Mouse (Mus musculus): ENCODE measurements around the gene Klk1. TPM values are rescaled to one million over a fixed set of nuclear protein-coding genes. Genes with fewer than 3 reads are reported as not detected.

Gene Klk1
- polyA plus RNA-seq, 1 experiment from 2014 or later: not detected

GRCm38 (mm10) chr7:44260410-44260809 lies 35.2 kb downstream of the Klk1 start:
- H3K27ac ChIP-seq: no peak overlapping the region
- WGBS: 74% methylated on average over 6 of the region's 6 CpGs
- H3K4me1 ChIP-seq: peaks cover 6% of the 10 kb centered on the region; the same call in 1 of the 2 replicates
- H3K9ac ChIP-seq: no peak overlapping the region
- ATAC-seq: no peak
- peaks cover 4% of the 10 kb centered on the region; the same call in 1 of the 2 replicates for H3K27me3 ChIP-seq
- H3K4me2 ChIP-seq: no peak overlapping the region
- no peaks in the 10 kb centered on the region for H3K9me3 ChIP-seq (replicated peaks)
- H3K4me3 ChIP-seq: no peak overlapping the region
- 0 out of 2 replicates have a peak, but pooled peaks cover under 1% of the 10 kb centered on the region for H3K36me3 ChIP-seq (ENCODE audit: poor library complexity, severe bottlenecking)

GRCm38 (mm10) chr7:44261147-44261546 lies 36.0 kb downstream of the Klk1 start, which contains the start of gene Gm15517:
Gene Gm15517, plus strand, starts transcription at chr7:44261447.
- H3K4me1 ChIP-seq: peaks cover 6% of the 10 kb centered on the region; the same call in 1 of the 2 replicates
- H3K4me2 ChIP-seq: no peak within 1 kb of the TSS
- no peaks in the 10 kb centered on the region for H3K36me3 ChIP-seq (ENCODE audit: poor library complexity, severe bottlenecking)
- H3K27ac ChIP-seq: no peak within 1 kb of the TSS
- no peaks in the 10 kb centered on the region for H3K9me3 ChIP-seq (replicated peaks)
- no peak within 1 kb of the TSS for H3K4me3 ChIP-seq
- H3K9ac ChIP-seq: no peak within 1 kb of the TSS
- no peak for ATAC-seq
- WGBS: 58% methylated on average over 5 of the region's 5 CpGs
- peaks cover 4% of the 10 kb centered on the region; the same call in 1 of the 2 replicates for H3K27me3 ChIP-seq

GRCm38 (mm10) chr7:44262791-44263643 lies 37.9 kb downstream of the Klk1 start:
- H3K4me3 ChIP-seq: peak overlapping the region; percentile 31
- H3K27me3 ChIP-seq: peaks cover 4% of the 10 kb centered on the region; the same call in 1 of the 2 replicates
- H3K4me2 ChIP-seq: peak overlapping the region; percentile 58
- peak overlapping the region; percentile 45 for H3K9ac ChIP-seq
- H3K27ac ChIP-seq: no peak overlapping the region
- H3K4me1 ChIP-seq: peaks cover 6% of the 10 kb centered on the region; the same call in 1 of the 2 replicates
- WGBS: 1% methylated on average over 34 of the region's 34 CpGs
- no peaks in the 10 kb centered on the region for H3K36me3 ChIP-seq (ENCODE audit: poor library complexity, severe bottlenecking)
- H3K9me3 ChIP-seq (replicated peaks): no peaks in the 10 kb centered on the region
- ATAC-seq: peak; percentile 82

GRCm38 (mm10) chr7:44268117-44268516 lies 43.0 kb downstream of the Klk1 start:
- Histone ChIP-seq H3K4me1 (peaks cover 3% of the 10 kb centered on the region; the same call in 1 of the 2 replicates), H3K9ac (no peak overlapping the region), H3K4me2 (no peak overlapping the region), H3K9me3 (replicated peaks) (no peaks in the 10 kb centered on the region), H3K27ac (no peak overlapping the region), H3K4me3 (no peak overlapping the region), H3K27me3 (peaks cover 4% of the 10 kb centered on the region; the same call in 1 of the 2 replicates), H3K36me3 (ENCODE audit: poor library complexity, severe bottlenecking) (no peaks in the 10 kb centered on the region)
- no peak for ATAC-seq
- WGBS: 81% methylated on average over 11 of the region's 11 CpGs

DNA sequence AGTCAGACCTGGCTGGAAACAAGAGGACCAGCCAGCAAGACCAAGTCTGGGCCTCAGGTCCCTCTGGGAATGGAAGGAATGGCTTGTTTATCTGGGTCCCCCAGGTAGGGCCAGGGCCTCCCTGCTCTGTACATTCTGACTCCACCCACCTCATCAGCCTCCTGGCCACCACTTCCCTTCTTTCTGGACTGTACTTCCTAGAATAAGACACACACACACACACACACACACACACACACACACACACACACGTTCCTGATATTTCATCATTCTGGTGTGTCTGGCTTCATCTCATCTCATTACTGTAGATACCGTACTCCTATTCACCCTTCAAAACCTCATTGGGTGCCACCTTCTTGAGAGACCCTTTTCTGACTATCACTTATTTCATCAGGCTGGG lies 44.2 kb downstream of the Klk1 start:
- Histone ChIP-seq H3K36me3 (ENCODE audit: poor library complexity, severe bottlenecking) (no peaks in the 10 kb centered on the region), H3K9ac (no peak overlapping the region), H3K4me2 (no peak overlapping the region), H3K4me1 (no peaks in the 10 kb centered on the region), H3K9me3 (replicated peaks) (no peaks in the 10 kb centered on the region), H3K4me3 (no peak overlapping the region), H3K27me3 (peaks cover 10% of the 10 kb centered on the region; the same call in 1 of the 2 replicates), H3K27ac (no peak overlapping the region)
- no peak for ATAC-seq
- 90% methylated on average over 2 of the region's 2 CpGs for WGBS

DNA sequence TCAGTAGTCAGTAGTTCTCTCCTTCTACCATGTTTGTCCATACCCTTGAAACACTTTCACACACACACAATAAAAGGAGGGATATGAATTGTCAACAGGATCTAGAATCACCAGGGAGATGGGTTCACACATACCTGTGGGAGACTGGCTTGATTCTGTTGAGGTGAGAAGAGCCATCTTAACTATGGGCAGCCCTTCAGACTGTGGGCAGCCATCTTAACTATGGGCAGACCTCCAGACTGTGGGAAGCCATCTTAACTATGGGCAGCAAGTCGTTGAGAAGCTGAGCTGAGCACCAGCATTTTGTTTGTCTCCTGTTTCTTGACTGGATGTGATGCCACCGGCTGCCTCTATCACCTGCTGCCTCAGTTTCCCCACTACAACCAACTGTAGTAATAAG lies 46.1 kb downstream of the Klk1 start:
- Histone ChIP-seq H3K9me3 (replicated peaks) (no peaks in the 10 kb centered on the region), H3K27ac (no peak overlapping the region), H3K4me2 (no peak overlapping the region), H3K36me3 (ENCODE audit: poor library complexity, severe bottlenecking) (no peaks in the 10 kb centered on the region), H3K4me1 (no peaks in the 10 kb centered on the region), H3K9ac (no peak overlapping the region), H3K4me3 (no peak overlapping the region), H3K27me3 (peaks cover 13% of the 10 kb centered on the region; the same call in 1 of the 2 replicates)
- WGBS: 77% methylated on average over 2 of the region's 2 CpGs
- 0 out of 2 replicates have a peak, but pooled peaks have one; percentile 36 for ATAC-seq

DNA sequence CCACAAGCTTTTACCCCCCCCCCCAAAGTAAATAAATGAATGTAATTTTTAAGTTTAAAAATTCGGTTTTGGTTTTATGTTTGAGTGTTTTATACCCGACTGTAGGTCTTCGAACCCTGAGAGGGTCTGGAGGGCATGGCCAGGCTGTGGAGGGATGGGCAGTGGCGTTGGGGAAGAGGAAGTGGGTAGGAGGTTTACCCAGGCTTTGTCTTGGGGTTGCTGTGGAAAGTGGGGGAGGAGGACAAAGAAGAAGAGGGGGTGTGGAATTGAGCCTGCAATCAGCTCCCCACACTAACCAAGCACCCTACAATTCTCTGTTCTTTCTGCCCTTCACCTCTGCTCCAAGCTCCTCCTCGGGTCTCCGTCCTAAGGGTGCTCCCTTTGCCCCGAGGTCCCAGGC lies 47.4 kb downstream of the Klk1 start:
- Histone ChIP-seq H3K4me3 (no peak overlapping the region), H3K4me2 (no peak overlapping the region), H3K36me3 (ENCODE audit: poor library complexity, severe bottlenecking) (no peaks in the 10 kb centered on the region), H3K4me1 (no peaks in the 10 kb centered on the region), H3K27me3 (peaks cover 13% of the 10 kb centered on the region; the same call in 1 of the 2 replicates), H3K27ac (no peak overlapping the region), H3K9ac (no peak overlapping the region), H3K9me3 (replicated peaks) (no peaks in the 10 kb centered on the region)
- WGBS: 89% methylated on average over 7 of the region's 7 CpGs
- no peak for ATAC-seq

GRCm38 (mm10) chr7:44273446-44273845 lies 48.3 kb downstream of the Klk1 start:
- ATAC-seq: no peak
- H3K36me3 ChIP-seq (ENCODE audit: poor library complexity, severe bottlenecking): no peaks in the 10 kb centered on the region
- H3K4me1 ChIP-seq: no peaks in the 10 kb centered on the region
- H3K9ac ChIP-seq: no peak overlapping the region
- H3K9me3 ChIP-seq (replicated peaks): no peaks in the 10 kb centered on the region
- no peak overlapping the region for H3K4me2 ChIP-seq
- no peak overlapping the region for H3K27ac ChIP-seq
- no peak overlapping the region for H3K4me3 ChIP-seq
- H3K27me3 ChIP-seq: peaks cover 10% of the 10 kb centered on the region; the same call in 1 of the 2 replicates
- 57% methylated on average over 7 of the region's 7 CpGs for WGBS

DNA sequence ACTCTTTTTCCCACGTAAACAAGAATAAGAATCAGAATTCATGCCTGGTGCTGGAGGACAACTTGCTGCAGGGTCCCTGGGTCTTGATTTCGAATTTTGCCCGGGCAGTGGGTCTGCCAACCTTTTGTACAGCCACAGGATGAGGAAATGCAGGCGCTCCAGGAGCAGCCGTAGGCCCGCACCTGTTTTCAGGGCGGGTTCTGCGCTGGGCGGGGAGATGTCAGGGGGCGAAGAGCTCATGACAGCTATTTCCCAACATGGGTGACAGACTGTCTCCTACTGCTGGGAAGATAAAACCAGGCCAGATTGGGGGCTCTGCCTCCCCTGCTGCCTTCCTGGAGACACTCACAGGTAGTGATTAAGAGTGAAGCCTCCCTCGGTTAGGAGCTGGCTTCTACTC lies 48.9 kb downstream of the Klk1 start:
- peaks cover 10% of the 10 kb centered on the region; the same call in 1 of the 2 replicates for H3K27me3 ChIP-seq
- no peaks in the 10 kb centered on the region for H3K4me1 ChIP-seq
- no peak for ATAC-seq
- H3K27ac ChIP-seq: no peak overlapping the region
- H3K9me3 ChIP-seq (replicated peaks): no peaks in the 10 kb centered on the region
- no peak overlapping the region for H3K4me3 ChIP-seq
- H3K9ac ChIP-seq: no peak overlapping the region
- 32% methylated on average over 11 of the region's 11 CpGs for WGBS
- no peaks in the 10 kb centered on the region for H3K36me3 ChIP-seq (ENCODE audit: poor library complexity, severe bottlenecking)
- no peak overlapping the region for H3K4me2 ChIP-seq

GRCm38 (mm10) chr7:44275546-44275945 lies 50.4 kb downstream of the Klk1 start:
- Histone ChIP-seq H3K9me3 (replicated peaks) (no peaks in the 10 kb centered on the region), H3K36me3 (ENCODE audit: poor library complexity, severe bottlenecking) (no peaks in the 10 kb centered on the region), H3K4me3 (no peak overlapping the region), H3K27ac (no peak overlapping the region), H3K4me1 (no peaks in the 10 kb centered on the region), H3K4me2 (no peak overlapping the region), H3K27me3 (peaks cover 10% of the 10 kb centered on the region; the same call in 1 of the 2 replicates), H3K9ac (no peak overlapping the region)
- no peak for ATAC-seq
- 81% methylated on average over 3 of the region's 3 CpGs for WGBS

DNA sequence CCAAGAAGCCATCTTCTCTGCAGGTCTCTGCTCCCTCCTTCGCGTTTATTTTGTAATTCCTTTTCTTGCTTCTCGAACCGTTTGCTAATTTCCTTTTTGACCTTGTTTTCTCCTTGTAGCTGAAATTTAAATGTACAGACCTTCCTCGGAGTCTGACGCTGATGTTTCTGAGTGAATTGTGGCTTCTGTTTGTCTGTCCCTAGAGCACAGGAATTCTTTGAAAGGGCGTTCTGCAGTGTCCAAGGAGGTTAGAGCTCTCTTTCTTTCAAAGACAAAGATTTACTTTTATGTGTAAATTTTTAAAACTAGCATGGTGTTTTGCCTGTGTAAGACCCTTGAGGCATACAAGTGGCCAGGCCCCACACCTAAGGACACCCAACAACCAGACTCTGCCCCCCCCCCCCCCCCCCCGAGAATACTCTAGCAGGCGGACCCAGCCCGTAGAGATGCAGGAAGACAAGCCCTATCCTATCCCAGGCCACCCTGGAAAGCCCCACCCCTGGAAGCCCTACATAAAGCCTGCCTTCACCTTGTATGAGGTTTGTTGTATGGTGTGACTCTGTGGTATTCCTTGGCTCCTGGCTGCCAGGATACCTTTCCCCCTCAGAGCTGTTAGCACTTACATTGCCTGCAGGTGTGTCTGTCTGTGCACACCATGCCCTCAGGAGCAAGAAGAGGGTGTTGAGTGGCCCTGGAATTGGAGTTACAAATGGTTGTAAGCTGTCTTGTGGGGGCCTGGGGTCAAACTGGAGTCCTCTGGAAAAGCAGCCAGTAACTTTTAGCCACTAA lies 51.5 kb downstream of the Klk1 start:
- H3K9me3 ChIP-seq (replicated peaks): no peaks in the 10 kb centered on the region
- ATAC-seq: no peak
- H3K27me3 ChIP-seq: peaks cover 10% of the 10 kb centered on the region; the same call in 1 of the 2 replicates
- H3K36me3 ChIP-seq (ENCODE audit: poor library complexity, severe bottlenecking): no peaks in the 10 kb centered on the region
- H3K4me3 ChIP-seq: no peak overlapping the region
- 79% methylated on average over 10 of the region's 10 CpGs for WGBS
- no peak overlapping the region for H3K4me2 ChIP-seq
- H3K9ac ChIP-seq: no peak overlapping the region
- no peak overlapping the region for H3K27ac ChIP-seq
- peaks cover 4% of the 10 kb centered on the region; the same call in 1 of the 2 replicates for H3K4me1 ChIP-seq

DNA sequence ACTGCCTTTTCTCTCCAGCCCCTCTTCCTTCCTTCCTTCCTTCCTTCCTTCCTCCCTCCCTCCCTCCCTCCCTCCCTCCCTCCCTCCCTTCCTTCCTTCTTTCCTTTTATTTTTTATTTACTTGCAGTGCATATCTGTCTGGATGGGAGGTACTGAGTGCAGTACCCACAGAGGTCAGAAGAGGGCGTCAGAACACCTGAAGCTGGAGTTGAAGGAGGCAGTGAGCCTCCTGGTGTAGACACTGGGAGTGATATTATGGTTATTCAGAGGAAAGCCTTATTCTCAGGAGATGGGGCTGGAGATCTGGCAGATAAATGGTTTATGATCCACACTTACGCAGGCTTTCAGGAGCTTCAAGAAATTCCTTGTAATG lies 52.1 kb downstream of the Klk1 start:
- no peak for ATAC-seq
- H3K4me3 ChIP-seq: no peak overlapping the region
- H3K27me3 ChIP-seq: peaks cover 10% of the 10 kb centered on the region; the same call in 1 of the 2 replicates
- H3K36me3 ChIP-seq (ENCODE audit: poor library complexity, severe bottlenecking): no peaks in the 10 kb centered on the region
- no peaks in the 10 kb centered on the region for H3K9me3 ChIP-seq (replicated peaks)
- WGBS: 43% methylated on average over 2 of the region's 2 CpGs
- H3K4me2 ChIP-seq: no peak overlapping the region
- H3K27ac ChIP-seq: no peak overlapping the region
- peaks cover 7% of the 10 kb centered on the region; the same call in 1 of the 2 replicates for H3K4me1 ChIP-seq
- H3K9ac ChIP-seq: no peak overlapping the region
